Mouse (Mus musculus) induced T-regulatory cell, adult 2 months (primary cell): ENCODE results near the gene Pigm.

ENCODE experiments used
- DNase-seq: peaks from one replicate; pipeline ENCODE4 v3.0.0-alpha.2; 2012; ENCODE audit warnings: low read depth

The Pigm gene

DNA sequence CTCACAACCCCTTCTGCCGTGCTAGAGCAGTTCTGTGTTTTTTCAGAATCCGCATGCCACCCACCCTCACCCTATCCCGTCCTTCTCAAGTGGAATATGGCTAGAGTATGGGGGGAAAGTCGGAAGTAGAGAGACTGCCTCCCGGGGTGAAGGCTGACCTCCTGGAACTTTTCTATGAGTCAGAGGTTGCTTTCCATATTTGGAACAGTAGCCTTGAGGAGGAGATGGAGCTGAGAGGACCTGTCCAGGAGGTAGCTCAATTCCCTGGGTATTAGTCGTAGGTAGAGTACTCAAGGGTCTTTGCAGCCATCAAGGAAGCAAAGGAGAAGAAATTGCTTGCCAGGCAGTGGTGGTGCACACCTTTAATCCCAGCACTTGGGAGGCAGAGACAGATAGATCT lies 24.3 kb upstream of the Pigm start:
- no peak for DNase-seq

DNA sequence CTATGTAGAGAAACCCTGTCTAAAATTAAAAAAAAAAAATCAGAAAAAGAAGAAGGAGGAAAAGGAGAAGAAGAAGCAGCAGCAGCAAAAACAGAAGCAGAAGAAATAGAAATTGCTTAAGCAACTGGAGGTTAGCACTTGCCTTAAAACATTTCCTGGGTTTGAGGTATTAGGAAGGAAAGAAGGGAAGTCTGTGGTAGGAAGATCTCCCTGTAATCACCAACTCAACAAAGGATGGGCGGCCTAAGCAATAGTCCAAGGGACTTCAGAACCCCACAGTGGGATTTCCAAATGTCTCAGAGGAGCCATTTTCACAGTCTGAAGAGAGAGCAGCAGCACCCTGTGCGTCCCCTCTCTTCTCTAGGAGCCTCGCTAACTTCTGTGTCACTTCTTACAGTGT lies 23.9 kb upstream of the Pigm start:
- DNase-seq, result no peak

DNA sequence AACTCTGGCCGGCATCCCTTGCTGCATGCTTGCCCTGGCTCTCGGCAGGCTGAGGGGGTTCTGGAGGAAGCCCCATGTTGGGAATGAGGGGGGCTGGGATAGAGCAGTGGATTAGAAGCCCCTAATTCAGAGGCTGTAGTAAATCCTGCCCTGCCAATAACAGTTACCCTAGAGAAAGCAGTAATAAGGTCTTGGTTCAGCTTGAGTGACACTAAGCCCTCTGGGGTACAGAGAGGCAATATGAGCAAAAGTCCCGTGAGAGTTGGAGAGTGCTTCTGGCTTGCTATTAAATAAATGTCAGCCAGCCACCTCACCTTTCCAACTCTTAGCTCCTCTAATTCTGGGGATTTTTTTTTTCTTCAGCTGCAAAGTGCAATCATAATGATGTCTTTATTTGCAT lies 21.0 kb upstream of the Pigm start:
- no peak for DNase-seq

DNA sequence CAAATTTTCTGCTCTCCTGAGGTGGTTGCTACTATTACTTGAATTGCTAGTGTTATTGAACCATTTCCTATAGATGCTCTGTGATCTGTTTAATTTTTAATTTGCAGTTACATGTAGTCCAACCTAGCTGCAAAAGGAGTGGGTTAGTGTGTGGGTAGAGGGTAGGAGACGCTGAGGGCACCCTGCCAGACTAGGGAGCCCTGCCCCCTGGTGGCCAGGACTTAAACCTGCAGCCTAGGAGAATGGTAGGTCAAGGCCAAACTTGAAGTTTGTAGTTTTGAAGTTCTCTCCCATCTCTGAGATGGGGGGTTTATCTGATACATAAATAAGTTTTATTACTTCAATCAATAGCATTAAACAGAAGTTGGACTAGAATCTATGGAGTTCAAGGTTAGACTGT lies 18.8 kb upstream of the Pigm start:
- peak; percentile 72 for DNase-seq

DNA sequence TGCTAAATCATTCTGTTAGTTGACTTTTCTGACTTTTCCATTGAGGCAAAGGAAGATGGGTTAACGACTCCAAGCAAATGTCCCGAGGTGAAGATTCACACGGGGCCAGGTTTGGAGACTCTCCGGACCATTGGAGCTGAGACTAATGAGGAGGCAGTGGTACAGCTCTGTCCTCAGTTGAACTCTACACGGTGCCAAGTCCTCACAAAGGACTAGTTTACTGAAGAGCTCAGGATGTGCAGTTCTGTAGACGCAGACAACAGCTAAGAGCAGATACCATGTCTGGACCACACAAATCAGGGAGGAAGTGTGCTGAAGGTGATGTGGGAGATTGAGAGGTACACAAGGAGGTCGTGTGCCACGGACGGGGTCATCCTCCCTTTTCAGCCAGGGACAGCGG lies 18.0 kb upstream of the Pigm start:
- no peak for DNase-seq

DNA sequence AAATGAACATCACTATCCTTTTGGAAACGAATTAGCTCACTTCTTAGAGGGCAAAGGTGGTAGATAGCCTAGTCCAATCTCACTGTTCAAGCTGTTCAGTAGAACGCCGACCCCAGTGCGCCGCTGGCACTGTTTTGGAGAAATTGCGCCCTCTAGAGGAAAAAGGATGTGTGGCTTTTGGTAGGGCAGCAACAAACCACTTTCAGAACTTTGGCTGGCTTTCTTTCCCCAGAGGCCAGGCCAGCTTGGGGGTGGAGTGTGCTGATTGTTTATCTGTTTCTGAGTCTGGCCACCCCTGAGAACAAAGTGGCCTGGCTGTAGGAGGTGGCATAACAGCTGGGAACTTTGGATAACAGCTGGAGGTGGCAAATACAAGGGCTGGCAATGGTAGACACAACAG lies 11.7 kb upstream of the Pigm start:
- DNase-seq, result peak; percentile 73

DNA sequence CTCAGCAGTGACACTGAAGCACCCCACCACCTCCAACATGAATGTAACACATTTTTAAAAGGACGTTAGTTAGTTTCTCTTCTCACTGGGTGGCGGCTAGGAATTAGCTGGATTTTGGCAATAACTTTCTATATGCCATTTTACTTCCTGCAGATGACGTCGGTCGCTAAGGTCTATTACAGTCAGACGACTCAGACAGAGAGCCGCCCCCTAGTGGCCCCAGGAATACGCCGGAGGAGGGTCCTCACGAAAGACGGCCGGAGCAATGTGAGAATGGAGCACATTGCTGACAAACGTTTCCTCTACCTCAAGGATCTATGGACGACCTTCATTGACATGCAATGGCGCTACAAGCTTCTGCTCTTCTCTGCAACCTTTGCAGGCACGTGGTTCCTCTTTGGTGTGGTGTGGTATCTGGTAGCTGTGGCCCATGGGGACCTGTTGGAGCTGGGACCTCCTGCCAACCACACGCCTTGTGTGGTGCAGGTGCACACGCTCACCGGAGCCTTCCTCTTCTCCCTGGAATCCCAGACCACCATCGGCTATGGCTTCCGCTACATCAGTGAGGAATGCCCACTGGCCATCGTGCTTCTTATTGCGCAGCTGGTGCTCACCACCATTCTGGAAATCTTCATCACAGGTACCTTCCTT lies 7.5 kb upstream of the Pigm start:
- peak; percentile 90 for DNase-seq

DNA sequence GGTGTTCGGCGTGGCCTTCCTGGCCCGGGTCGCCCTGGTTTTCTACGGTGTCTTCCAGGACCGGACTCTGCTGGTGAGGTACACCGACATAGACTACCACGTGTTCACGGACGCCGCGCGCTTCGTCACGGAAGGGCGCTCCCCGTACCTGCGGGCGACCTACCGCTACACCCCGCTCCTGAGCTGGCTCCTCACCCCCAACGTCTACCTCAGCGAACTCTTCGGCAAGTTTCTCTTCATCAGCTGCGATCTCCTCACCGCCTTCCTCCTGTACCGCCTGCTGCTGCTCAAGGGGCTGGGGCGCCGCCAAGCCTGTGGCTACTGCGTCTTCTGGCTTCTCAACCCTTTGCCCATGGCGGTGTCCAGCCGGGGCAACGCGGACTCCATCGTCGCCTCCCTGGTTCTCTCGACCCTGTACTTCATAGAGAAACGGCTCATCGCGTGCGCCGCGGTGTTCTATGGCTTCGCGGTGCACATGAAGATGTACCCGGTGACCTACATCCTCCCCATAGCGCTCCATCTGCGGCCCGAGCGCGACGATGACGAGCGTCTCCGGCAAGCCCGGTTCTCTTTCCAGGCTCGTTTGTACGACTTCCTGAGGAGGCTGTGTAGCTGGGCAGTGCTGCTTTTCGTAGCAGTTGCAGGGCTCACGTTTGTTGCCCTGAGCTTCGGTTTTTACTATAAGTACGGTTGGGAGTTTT lies 562 bp downstream of the Pigm start:
- DNase-seq, result peak; percentile 76

DNA sequence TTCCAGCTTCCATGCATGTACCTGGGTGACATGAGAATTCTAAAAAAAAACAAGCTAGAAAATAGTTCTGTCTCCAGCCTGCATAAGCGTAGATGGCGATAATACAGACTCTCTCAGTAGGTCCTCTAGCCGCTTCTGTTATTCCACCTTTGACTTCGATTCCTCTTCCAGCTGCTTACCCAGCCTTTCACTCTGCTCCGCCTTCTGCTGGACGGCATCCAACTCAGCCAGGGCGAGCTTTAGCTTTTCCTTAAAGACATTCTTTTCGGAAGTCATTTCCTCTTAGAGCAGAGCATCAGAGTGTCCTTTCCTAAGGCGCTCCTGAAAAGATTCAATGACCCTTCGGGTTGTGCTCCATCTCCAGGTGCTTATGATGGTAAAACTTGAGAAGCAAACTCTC lies 3.7 kb downstream of the Pigm start:
- no peak for DNase-seq

DNA sequence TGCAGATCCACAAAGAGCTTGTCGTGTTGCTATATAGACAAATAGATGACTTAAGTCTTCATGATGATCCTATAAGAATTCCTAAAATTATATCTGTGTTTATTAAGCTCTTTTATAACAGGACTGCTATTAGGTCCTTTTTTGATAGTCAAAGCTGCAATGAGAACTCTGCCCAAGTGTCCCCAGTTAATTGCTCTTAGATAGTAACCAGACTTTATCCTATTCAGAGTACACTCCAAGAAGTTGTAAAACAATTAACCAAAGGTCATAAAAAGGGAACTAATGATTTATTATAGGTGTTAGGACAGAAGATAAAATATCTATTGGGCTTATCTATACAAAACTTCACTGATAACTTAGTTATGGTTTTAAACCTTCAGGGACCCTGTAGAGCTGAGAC lies 5.7 kb downstream of the Pigm start:
- DNase-seq, result no peak

DNA sequence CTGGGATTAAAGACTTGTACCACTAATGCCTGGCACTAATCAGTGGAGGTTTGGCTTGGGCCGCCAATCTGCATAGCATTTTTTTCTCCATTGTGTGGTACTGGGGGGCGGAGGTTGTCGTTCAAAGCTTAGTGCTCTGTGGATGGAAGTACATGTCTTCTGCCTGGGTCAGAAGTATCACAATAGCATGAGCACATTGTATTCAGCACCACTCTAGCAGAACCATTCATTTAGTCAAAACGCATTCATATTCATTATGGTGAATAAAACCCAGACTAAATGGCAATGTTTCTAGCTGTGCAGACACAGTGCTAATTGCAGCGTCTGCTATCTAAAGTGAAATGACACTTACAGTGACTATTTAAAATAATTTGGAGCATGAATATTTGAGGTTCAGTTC lies 10.9 kb downstream of the Pigm start:
- no peak for DNase-seq

DNA sequence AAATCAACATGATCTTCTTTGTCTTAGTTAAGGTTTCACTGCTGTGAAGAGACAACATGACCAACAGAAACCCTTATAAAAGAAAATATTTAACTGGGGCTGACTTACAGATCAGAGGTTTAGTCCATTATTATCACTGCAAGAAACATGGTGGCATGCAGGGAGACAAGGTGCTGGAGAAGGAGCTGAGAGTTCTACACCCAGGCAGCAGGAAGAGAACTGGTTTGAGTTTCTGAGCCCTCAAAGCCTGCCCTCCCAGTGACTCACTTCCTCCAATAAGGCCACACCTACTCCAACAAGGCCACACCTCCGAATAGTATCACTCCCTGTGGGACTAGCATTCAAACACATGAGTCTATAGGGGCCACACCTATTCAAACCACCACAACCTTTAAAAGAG lies 14.4 kb downstream of the Pigm start:
- peak; percentile 48 for DNase-seq

DNA sequence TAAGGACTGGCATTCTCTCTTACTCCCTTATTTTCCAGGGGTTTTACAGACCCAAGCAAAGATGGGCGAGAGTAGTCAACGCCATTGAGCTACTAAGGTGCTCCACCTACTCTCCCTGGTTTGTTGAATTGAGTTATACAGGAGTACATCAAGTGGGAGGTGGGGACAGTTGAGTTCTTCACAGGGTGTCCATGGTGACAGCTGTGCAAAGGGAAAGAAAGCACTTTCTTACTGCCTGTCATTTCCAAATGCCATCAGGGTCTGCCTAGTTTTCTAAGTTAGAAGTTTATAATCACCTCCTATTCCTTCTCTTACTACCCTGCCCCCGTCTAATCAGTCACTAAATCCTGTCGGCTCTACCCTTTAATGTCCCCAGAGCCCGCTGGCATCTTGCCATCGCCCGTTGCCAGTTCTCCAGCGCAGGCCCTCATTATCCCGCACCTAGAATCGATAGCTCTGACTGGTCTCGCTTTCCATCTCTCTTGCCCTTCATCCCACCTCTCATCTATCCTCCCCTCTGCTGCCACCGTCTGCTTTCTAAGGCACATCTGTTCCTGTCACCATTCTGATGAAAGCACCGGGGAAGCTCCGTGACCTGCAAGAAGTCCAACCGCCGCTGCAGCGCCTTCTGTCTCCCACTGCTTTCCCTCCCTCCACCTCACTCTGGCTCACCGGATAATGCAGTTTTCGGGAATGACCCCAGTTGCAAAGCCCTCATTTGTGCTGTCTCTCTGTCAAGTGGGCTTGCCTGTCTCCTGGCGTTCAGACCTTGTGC lies 15.6 kb downstream of the Pigm start:
- no peak for DNase-seq

DNA sequence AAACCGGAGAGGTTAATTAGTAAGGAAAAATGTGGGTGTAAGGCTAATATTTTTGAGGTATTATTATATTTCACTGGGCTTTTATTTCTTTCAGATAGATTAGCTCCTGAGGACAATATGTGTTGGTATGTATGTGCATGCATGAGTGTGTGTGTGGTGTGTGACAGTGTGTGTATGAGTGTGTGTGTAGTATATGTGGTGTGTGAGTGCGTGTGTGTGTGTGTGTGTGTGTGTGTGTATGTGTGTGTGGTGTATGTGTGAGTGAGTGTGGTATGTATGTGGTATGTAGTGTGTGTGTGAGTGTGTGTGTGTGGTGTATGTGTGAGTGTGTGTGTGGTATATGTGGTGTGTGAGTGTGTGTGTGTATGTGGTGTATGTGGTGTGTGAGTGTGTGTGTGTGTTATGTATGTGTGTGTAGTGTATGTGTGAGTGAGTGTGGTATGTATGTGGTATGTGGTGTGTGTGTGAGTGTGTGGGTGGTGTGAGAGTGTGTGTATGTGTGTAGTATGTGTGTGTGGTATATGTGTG lies 16.4 kb downstream of the Pigm start:
- no peak for DNase-seq

DNA sequence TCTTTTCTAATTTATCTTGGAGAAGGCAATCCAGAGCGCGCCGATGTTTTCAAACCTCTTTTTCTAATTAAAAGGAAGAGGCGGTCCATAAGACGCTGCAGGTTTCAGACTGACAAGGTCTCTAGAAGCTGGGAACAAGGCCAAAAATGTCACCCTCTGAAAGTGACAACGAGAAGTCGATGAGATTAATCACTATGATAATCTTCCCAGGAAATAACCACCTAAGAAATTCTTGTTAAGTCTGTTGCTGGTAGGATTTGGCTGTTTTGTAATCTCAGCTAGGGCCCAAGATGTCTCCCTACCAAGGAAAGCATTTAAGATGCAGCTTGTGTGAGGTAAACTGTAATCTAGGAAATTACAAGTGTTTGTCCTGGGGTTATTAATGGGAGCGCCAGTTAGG lies 17.4 kb downstream of the Pigm start:
- no peak for DNase-seq

DNA sequence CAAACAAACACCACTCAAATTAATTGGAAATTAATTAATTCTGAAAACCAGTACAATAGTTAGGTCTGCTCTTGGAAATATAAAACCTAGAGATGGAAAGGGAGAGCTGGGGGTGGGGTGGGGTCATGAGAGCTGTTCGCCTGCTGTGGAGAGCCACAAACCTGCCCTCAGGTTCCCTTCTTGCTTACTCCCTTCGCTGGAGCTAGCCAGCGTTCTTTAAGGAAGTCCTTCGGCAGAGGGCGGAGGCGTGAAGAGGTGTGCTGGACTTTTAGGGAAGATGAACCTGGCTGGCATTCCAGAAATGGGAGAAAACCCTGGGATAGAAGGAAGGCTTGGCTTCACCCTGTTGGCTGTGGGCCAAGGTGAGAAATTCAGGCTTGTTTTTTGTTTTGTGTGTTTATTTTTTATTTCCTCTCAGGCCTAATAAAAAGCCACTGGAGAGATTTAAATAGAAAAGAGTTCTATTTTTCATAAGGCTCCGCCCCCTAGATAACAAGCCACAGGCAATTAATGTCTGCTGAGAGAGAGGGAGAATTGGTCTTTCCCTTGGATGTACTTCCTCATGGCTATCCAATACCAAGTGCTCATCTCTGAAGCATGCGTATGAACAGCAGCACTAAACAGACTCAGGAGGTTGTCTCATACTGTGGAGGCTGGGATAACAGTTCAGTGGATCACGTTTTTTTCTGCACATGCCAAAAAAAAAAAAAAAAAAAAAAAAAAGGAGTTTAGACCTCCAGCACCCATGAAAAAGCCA lies 20.8 kb downstream of the Pigm start:
- no peak for DNase-seq

DNA sequence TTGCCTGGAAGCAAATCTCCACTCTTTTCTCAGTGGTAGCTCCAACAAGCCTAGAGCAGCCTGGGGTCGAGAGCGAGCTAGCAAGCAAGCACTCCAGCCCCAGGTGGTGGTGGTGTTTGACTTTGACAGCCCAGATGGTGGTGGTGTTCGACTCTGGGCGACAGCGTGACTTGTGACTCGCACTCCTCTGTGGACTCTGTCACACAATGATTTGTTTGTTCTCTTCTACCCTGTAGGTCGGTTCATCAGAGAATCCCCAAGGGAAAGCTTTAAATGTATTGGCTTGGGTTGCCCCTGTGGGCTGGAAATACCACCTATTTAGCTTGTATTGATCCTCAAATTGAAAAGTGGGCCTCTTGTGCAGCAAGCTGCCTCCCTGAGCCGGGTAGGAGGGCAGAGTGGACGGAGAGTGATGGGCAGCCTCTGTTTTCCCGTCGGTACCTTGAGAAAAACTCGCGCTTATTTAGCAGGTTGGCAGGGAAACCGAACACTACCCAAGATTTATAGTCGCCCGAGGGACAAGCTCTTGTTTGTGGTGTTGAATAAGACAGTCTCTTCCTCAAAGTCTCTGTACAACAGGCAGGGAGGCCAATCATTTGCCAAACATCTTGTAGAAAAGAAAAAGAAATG lies 29.8 kb downstream of the Pigm start:
- no peak for DNase-seq

DNA sequence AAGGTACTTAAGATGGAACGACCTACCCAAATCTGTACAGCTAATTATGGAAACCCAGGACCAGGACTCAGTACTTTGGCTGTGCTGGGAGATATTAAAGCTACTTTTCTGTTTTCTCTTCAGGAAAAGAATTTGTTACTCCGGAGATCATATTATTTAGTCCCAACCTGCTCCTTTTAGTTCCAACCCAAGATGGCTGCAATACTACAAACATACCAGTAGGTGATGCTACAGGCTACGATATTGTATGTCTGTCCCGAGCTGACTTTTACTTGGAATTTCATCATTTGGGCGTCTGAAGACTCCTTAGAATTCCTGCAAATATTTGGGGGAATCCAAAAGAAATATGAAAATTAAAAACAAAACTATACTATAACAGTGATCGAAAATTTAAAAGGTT lies 32.6 kb downstream of the Pigm start:
- DNase-seq, result peak; percentile 70

DNA sequence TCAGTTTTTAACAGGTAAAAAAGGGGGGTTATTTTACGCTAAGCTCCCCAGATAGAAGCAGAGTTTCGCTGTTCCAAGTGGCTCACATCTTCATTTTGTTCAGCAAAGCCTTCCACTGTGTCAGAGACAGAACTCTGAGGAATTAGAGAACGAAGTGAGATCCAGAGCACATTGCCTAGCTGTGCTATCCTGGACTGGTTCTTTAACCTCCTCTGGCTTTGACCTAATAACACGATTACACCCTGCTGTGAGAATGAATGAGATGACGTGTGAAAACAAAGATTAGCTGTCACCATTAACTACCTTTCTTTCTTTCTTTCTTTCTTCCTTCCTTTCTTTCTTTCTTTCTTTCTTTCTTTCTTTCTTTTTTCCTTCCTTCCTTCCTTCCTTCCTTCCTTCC lies 33.1 kb downstream of the Pigm start:
- no peak for DNase-seq

DNA sequence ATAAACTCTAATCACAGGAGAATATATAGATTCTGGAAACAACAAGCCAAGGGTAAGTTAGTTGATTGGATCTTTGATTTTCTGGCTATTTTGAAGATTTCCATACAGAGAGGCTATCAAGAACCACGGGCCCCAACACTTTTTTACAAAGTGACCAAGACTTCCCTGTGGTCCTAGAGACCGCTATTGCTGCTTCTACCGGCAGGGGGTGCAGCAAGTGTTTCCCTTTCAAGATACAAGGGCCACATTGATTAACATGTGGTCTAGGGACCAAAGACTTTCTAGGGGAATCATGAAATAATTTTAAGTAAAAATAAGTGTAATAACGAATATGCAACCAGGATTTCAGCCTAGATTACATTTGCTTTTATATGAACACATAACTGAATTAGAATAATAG lies 34.5 kb downstream of the Pigm start:
- peak; percentile 79 for DNase-seq

DNA sequence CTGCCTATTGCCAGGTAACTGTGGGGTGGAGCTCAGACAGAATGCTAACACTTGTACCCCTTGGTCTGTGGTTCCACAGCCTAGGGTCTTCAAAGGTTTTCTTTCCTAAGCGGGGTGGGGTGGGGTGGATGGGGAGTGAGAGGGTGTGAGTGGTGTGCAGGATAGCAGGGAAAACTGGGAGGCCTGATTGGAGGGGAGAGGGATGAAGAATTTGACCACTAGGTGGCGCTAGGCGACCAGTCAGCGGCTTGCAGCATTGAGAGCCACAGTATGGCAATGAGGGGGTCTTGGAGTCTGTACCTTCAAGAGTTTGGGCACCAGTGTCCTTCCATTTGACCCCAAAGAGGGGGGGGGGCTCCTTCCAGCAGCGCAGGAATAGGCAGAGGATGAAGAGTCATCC lies 35.9 kb downstream of the Pigm start:
- peak; percentile 78 for DNase-seq
